Mouse (Mus musculus) intestine, embryonic 14.5 days (tissue): Measurements from ENCODE around the gene BC028528. TPM values are rescaled to one million over a fixed set of nuclear protein-coding genes. Genes with fewer than 3 reads are reported as not detected.

Experiments
- ATAC-seq: fragments of 200-750 bp; cut with Nextera tagmentation; replicated peaks from 2 replicates; pipeline ENCODE4 v1.8.0; 2017; ENCODE audit warnings: low read depth, moderate number of reproducible peaks, moderate TSS enrichment, moderate library complexity; ENCODE audit not compliant: low FRiP score, low TSS enrichment
- DNase-seq: peaks from one replicate; pipeline ENCODE4 v3.0.0-alpha.2; 2018; ENCODE audit warnings: low spot score
- H3K27ac ChIP-seq: fragments of 300-500 bp; sonication (generic); 2 replicates; pipeline ENCODE4 v1.5.1; 2014; ENCODE audit warnings: low read depth, mild to moderate bottlenecking, control low read depth
- H3K27me3 ChIP-seq: fragments of 300-500 bp; sonication (generic); replicated peaks from 2 replicates; pipeline ENCODE4 v1.6.1; 2014; ENCODE audit warnings: low read length, control low read depth; ENCODE audit not compliant: control insufficient read depth, insufficient read depth
- H3K36me3 ChIP-seq: fragments of 300-500 bp; sonication (generic); 2 replicates; pipeline ENCODE4 v1.6.1; 2014; ENCODE audit warnings: low read length, control low read depth; ENCODE audit not compliant: control insufficient read depth, insufficient read depth
- H3K4me1 ChIP-seq: fragments of 300-500 bp; sonication (generic); replicated peaks from 2 replicates; pipeline ENCODE4 v1.6.1; 2014; ENCODE audit warnings: low read length, control low read depth, mixed read lengths; ENCODE audit not compliant: control insufficient read depth, insufficient read depth
- H3K4me2 ChIP-seq: fragments of 300-500 bp; sonication (generic); 2 replicates; pipeline ENCODE4 v1.6.1; 2014; ENCODE audit warnings: low read length
- H3K4me3 ChIP-seq: fragments of 300-500 bp; sonication (generic); 2 replicates; pipeline ENCODE4 v1.5.1; 2014; ENCODE audit warnings: low read depth, low read length, control low read depth, mixed read lengths
- H3K9ac ChIP-seq: fragments of 300-500 bp; sonication (generic); 2 replicates; pipeline ENCODE4 v1.6.1; 2014; ENCODE audit warnings: mild to moderate bottlenecking, low read length
- H3K9me3 ChIP-seq: fragments of 300-500 bp; sonication (generic); 2 replicates; pipeline ENCODE4 v1.6.1; 2016; ENCODE audit warnings: low read length, control low read depth; ENCODE audit not compliant: control insufficient read depth
- WGBS: fragments of 180-500 bp; shearing (Covaris S2); extraction: QIAGEN DNeasy Blood & Tissue Kit; methylation state at CpG from one replicate; pipeline ENCODE4 v1.1.7; 2014; 5-methylcytosine and 5-hydroxymethylcytosine counted together
- polyA plus RNA-seq: library from polyadenylated mRNA; unstranded; fragments of >200 nt; fragmentation: Nextera tagmentation; extraction: Ambion mirVana; gene quantifications from 2 replicates; pipeline ENCODE4 v1.2.1, GENCODE M21; 2014

The BC028528 gene
- polyA plus RNA-seq, 1 experiment from 2014 or later: 20.8 TPM

- DNase-seq (peak; percentile 91), ATAC-seq (peak; percentile 92)
- H3K4me1 ChIP-seq: peaks cover 12% of the 10 kb centered on the region
- under 1% methylated on average over 33 of the region's 33 CpGs for WGBS
- peaks cover 25% of the 10 kb centered on the region for H3K36me3 ChIP-seq
- peak within 1 kb of the TSS; percentile 83 for H3K27ac ChIP-seq
- H3K27me3 ChIP-seq: no peaks in the 10 kb centered on the region
- peak within 1 kb of the TSS; percentile 80 for H3K4me2 ChIP-seq
- peak within 1 kb of the TSS; percentile 80 for H3K4me3 ChIP-seq
- no peaks in the 10 kb centered on the region for H3K9me3 ChIP-seq
- H3K9ac ChIP-seq: peak within 1 kb of the TSS; percentile 82
These were observed 20.4 kb downstream of the BC028528 start, which contains the start of gene Mrps21 for GRCm38 (mm10) chr3:95871392-95871867. TSS of gene Mrps21 (minus strand) at chr3:95871519.

GRCm38 (mm10) chr3:95870976-95871375 lies 20.8 kb downstream of the BC028528 start:
- ATAC-seq (no peak; the same call in 1 of the 2 replicates), DNase-seq (no peak)
- WGBS: 5% methylated on average over 15 of the region's 15 CpGs
- Histone ChIP-seq H3K4me1 (peaks cover 12% of the 10 kb centered on the region), H3K27me3 (no peaks in the 10 kb centered on the region), H3K4me2 (peak overlapping the region; percentile 80), H3K36me3 (peaks cover 28% of the 10 kb centered on the region), H3K4me3 (peak overlapping the region; percentile 80), H3K27ac (peak overlapping the region; percentile 83), H3K9ac (peak overlapping the region; percentile 82), H3K9me3 (no peaks in the 10 kb centered on the region)

- WGBS: 97% methylated on average over 2 of the region's 2 CpGs
These were observed 24.4 kb downstream of the BC028528 start for GRCm38 (mm10) chr3:95867408-95867807.

GRCm38 (mm10) chr3:95866071-95866470 lies 25.7 kb downstream of the BC028528 start:
- Histone ChIP-seq H3K36me3 (peaks cover 50% of the 10 kb centered on the region), H3K9ac (no peak overlapping the region), H3K27ac (no peak overlapping the region), H3K4me3 (no peak overlapping the region), H3K9me3 (no peaks in the 10 kb centered on the region), H3K4me2 (no peak overlapping the region), H3K27me3 (no peaks in the 10 kb centered on the region), H3K4me1 (peaks cover 5% of the 10 kb centered on the region; the same call in 1 of the 2 replicates)
- no peak for ATAC-seq
- WGBS: 91% methylated on average over 5 of the region's 5 CpGs
- no peak for DNase-seq

More at GRCm38 (mm10) chr3:95867408-95867807, 24.4 kb downstream of the BC028528 start:
- Histone ChIP-seq H3K27ac (no peak overlapping the region), H3K9me3 (no peaks in the 10 kb centered on the region), H3K4me3 (no peak overlapping the region), H3K4me1 (peaks cover 12% of the 10 kb centered on the region), H3K4me2 (no peak overlapping the region), H3K27me3 (no peaks in the 10 kb centered on the region), H3K9ac (no peak overlapping the region), H3K36me3 (peaks cover 47% of the 10 kb centered on the region)
- DNase-seq (no peak), ATAC-seq (no peak)

- no peak overlapping the region for H3K4me3 ChIP-seq
- no peak overlapping the region for H3K27ac ChIP-seq
- DNase-seq: no peak
- no peak overlapping the region for H3K9ac ChIP-seq
- no peaks in the 10 kb centered on the region for H3K9me3 ChIP-seq
- H3K36me3 ChIP-seq: peaks cover 50% of the 10 kb centered on the region
- no peaks in the 10 kb centered on the region for H3K27me3 ChIP-seq
- peaks cover 4% of the 10 kb centered on the region; the same call in 1 of the 2 replicates for H3K4me1 ChIP-seq
- WGBS: 94% methylated on average over 20 of the region's 20 CpGs
- ATAC-seq: no peak
- H3K4me2 ChIP-seq: no peak overlapping the region
These were observed 26.2 kb downstream of the BC028528 start for GRCm38 (mm10) chr3:95865571-95865970.

GRCm38 (mm10) chr3:95865050-95865449 lies 26.8 kb downstream of the BC028528 start:
- H3K4me1 ChIP-seq: no peaks in the 10 kb centered on the region
- no peak overlapping the region for H3K4me2 ChIP-seq
- H3K36me3 ChIP-seq: peaks cover 50% of the 10 kb centered on the region
- 83% methylated on average over 5 of the region's 5 CpGs for WGBS
- no peak overlapping the region for H3K27ac ChIP-seq
- no peak for DNase-seq
- H3K4me3 ChIP-seq: no peak overlapping the region
- H3K9ac ChIP-seq: no peak overlapping the region
- H3K27me3 ChIP-seq: no peaks in the 10 kb centered on the region
- H3K9me3 ChIP-seq: no peaks in the 10 kb centered on the region
- ATAC-seq: no peak

- Histone ChIP-seq H3K9me3 (no peaks in the 10 kb centered on the region), H3K27me3 (no peaks in the 10 kb centered on the region), H3K4me3 (no peak overlapping the region), H3K36me3 (peaks cover 41% of the 10 kb centered on the region), H3K4me2 (no peak overlapping the region), H3K4me1 (no peaks in the 10 kb centered on the region), H3K27ac (no peak overlapping the region), H3K9ac (no peak overlapping the region)
- ATAC-seq (no peak), DNase-seq (no peak)
- WGBS: 70% methylated on average over 7 of the region's 7 CpGs
These were observed 28.2 kb downstream of the BC028528 start for GRCm38 (mm10) chr3:95863578-95863977.

- H3K4me1 ChIP-seq: no peaks in the 10 kb centered on the region
- H3K27ac ChIP-seq: no peak overlapping the region
- no peak for ATAC-seq
- H3K4me2 ChIP-seq: no peak overlapping the region
- no peak overlapping the region for H3K9ac ChIP-seq
- no peak overlapping the region for H3K4me3 ChIP-seq
- peaks cover 25% of the 10 kb centered on the region for H3K36me3 ChIP-seq
- H3K9me3 ChIP-seq: no peaks in the 10 kb centered on the region
- no peaks in the 10 kb centered on the region for H3K27me3 ChIP-seq
- DNase-seq: peak; percentile 65
- WGBS: 46% methylated on average over 2 of the region's 2 CpGs
These were observed 30.0 kb downstream of the BC028528 start for GRCm38 (mm10) chr3:95861796-95862195.

GRCm38 (mm10) chr3:95861216-95861615 lies 30.6 kb downstream of the BC028528 start:
- H3K36me3 ChIP-seq: peaks cover 24% of the 10 kb centered on the region
- DNase-seq (no peak), ATAC-seq (no peak)
- 78% methylated on average over 10 of the region's 10 CpGs for WGBS
- H3K27me3 ChIP-seq: no peaks in the 10 kb centered on the region
- H3K27ac ChIP-seq: no peak overlapping the region
- no peak overlapping the region for H3K4me2 ChIP-seq
- H3K9me3 ChIP-seq: no peaks in the 10 kb centered on the region
- H3K4me1 ChIP-seq: no peaks in the 10 kb centered on the region
- no peak overlapping the region for H3K9ac ChIP-seq
- H3K4me3 ChIP-seq: no peak overlapping the region
